Mouse (Mus musculus): ENCODE data around the gene Vmn1r211.

DNA sequence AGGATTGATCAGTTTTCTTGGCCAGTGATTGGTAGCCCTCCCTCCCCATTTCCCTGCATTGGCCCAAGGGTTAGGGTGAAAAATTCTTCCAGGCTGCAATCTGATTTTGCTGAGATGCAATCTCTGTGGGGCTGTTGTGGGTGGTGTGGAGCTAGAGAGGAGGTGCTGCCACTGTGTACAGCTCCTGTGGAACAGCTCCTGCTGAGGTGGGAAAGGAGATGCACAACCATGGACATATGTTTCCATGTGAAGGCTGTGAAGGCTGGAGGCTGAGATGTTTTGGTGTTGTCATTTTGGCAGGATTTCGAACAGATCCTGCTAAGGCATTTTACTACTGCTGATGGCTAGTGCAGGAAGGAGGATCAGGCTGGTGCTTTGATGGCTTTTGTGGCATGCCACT is 10.6 kb downstream of the Vmn1r211 start:
- TF ChIP-seq POLR2A (IDR thresholded peaks at IDR 0.05; ENCODE audit: low read depth, low read length) = no peak
- TF ChIP-seq CTCF (IDR thresholded peaks at IDR 0.05; ENCODE audit: extremely low read depth, insufficient read depth, insufficient read length, insufficient replicate concordance) = no peak

Data from spleen, adult 2 months (tissue).